Mouse (Mus musculus) CH12.LX (cell line): ENCODE results near the gene Stpg1. TPM values are rescaled to one million over a fixed set of nuclear protein-coding genes. Genes with fewer than 3 reads are reported as not detected.

ENCODE experiments used
- DNase-seq: peaks from one replicate; pipeline ENCODE4 v3.0.0-alpha.2; 2013; ENCODE audit errors: extremely low read depth
- H3K27ac ChIP-seq: 2 replicates; pipeline ENCODE4 v1.5.1; 2012; ENCODE audit warnings: low read depth, mild to moderate bottlenecking, control low read depth, moderate library complexity; ENCODE audit not compliant: insufficient read depth
- H3K27me3 ChIP-seq: replicated peaks from 2 replicates; pipeline ENCODE3; 2012; ENCODE audit warnings: inconsistent platforms
- H3K36me3 ChIP-seq, 2 experiments: replicated peaks in 1 of 2; 2 replicates each; pipeline versions ENCODE3 to v1.6.1; 2012; ENCODE audit warnings: inconsistent platforms in 1 of 2, low read length in 1 of 2, mild to moderate bottlenecking in 1 of 2, mixed read lengths in 1 of 2, moderate library complexity in 1 of 2; ENCODE audit not compliant: control insufficient read depth in 1 of 2, insufficient read depth in 1 of 2
- H3K4me1 ChIP-seq, 2 experiments: 2 replicates each; pipeline ENCODE4 v1.6.1; 2012; ENCODE audit warnings: inconsistent platforms in 1 of 2, moderate library complexity in 1 of 2; ENCODE audit not compliant: insufficient read depth in 2 of 2, control insufficient read depth in 1 of 2
- H3K4me2 ChIP-seq: 2 replicates; pipeline ENCODE4 v1.6.1; 2012; ENCODE audit warnings: low read depth, mild to moderate bottlenecking, control low read depth; ENCODE audit not compliant: poor library complexity, insufficient read depth, severe bottlenecking
- H3K4me3 ChIP-seq, 3 experiments: fragments of 150-350 bp in 1 of 3; sonication (generic) in 1 of 3; replicated peaks in 1 of 3; 2 replicates each; pipeline versions ENCODE3 to v1.5.1; 2011 to 2012; ENCODE audit warnings: low read depth in 2 of 3, low read length in 2 of 3, mild to moderate bottlenecking in 2 of 3, moderate library complexity in 2 of 3, control low read depth in 1 of 3, improper control_type of control experiment in 1 of 3, inconsistent platforms in 1 of 3, mixed read lengths in 1 of 3; ENCODE audit not compliant: poor library complexity in 1 of 3
- H3K79me2 ChIP-seq: replicated peaks from 2 replicates; pipeline ENCODE4 v1.6.1; 2012; ENCODE audit warnings: mild to moderate bottlenecking, moderate library complexity; ENCODE audit not compliant: control insufficient read depth, poor library complexity, insufficient read depth, severe bottlenecking; ENCODE audit errors: extremely low read depth
- H3K9ac ChIP-seq: 2 replicates; pipeline ENCODE4 v1.6.1; 2012; ENCODE audit warnings: low read depth, mild to moderate bottlenecking, control low read depth, moderate library complexity; ENCODE audit not compliant: insufficient read depth
- H3K9me3 ChIP-seq: replicated peaks from 2 replicates; pipeline ENCODE3; 2012; ENCODE audit warnings: low read length, inconsistent platforms, mixed read lengths
- CHD1 ChIP-seq: IDR thresholded peaks from 2 replicates; pipeline ENCODE4 v1.6.1; 2012; ENCODE audit warnings: low read depth, low read length, improper control_type of control experiment, inconsistent platforms
- CTCF ChIP-seq, 2 experiments: IDR thresholded peaks in 1 of 2; conservative IDR thresholded peaks in 1 of 2; 2 replicates each; pipeline ENCODE4 v1.5.1; 2011 to 2012; ENCODE audit warnings: low read depth in 2 of 2, low read length in 2 of 2, improper control_type of control experiment in 1 of 2, inconsistent platforms in 1 of 2, mild to moderate bottlenecking in 1 of 2, moderate library complexity in 1 of 2
- ELF1 ChIP-seq: IDR thresholded peaks from 2 replicates; pipeline ENCODE4 v1.6.1; 2014; ENCODE audit warnings: low read depth, mild to moderate bottlenecking, inconsistent platforms, low read length, improper control_type of control experiment
- ETS1 ChIP-seq: conservative IDR thresholded peaks from 2 replicates; pipeline ENCODE4 v1.6.1; 2012; ENCODE audit warnings: low read depth, mild to moderate bottlenecking, inconsistent platforms, low read length, improper control_type of control experiment, moderate library complexity
- JUND ChIP-seq: conservative IDR thresholded peaks from 2 replicates; pipeline ENCODE4 v1.6.1; 2011; ENCODE audit warnings: low read depth, low read length, improper control_type of control experiment
- KAT2A ChIP-seq: IDR thresholded peaks from 2 replicates; pipeline ENCODE4 v1.6.1; 2012; ENCODE audit warnings: low read length, improper control_type of control experiment, inconsistent platforms; ENCODE audit not compliant: insufficient replicate concordance
- MAZ ChIP-seq: IDR thresholded peaks from 2 replicates; pipeline ENCODE4 v1.6.1; 2012; ENCODE audit warnings: low read depth, mild to moderate bottlenecking, inconsistent platforms, low read length, improper control_type of control experiment, moderate library complexity
- MEF2A ChIP-seq: IDR thresholded peaks from 2 replicates; pipeline ENCODE4 v1.6.1; 2014; ENCODE audit warnings: low read depth, mild to moderate bottlenecking, inconsistent platforms, low read length, improper control_type of control experiment, borderline replicate concordance
- MXI1 ChIP-seq: IDR thresholded peaks from 2 replicates; pipeline ENCODE4 v1.6.1; 2011; ENCODE audit warnings: mild to moderate bottlenecking, low read depth, low read length, improper control_type of control experiment
- NELFE ChIP-seq: IDR thresholded peaks from 2 replicates; pipeline ENCODE4 v1.6.1; 2011; ENCODE audit warnings: low read depth, low read length, improper control_type of control experiment
- NRF1 ChIP-seq: IDR thresholded peaks from 2 replicates; pipeline ENCODE4 v1.6.1; 2014; ENCODE audit warnings: low read depth, mild to moderate bottlenecking, inconsistent platforms, low read length, improper control_type of control experiment, moderate library complexity
- PAX5 ChIP-seq: IDR thresholded peaks from 2 replicates; pipeline ENCODE4 v1.6.1; 2012; ENCODE audit warnings: low read length, inconsistent platforms, mixed read lengths
- POLR2AphosphoS2 ChIP-seq: IDR thresholded peaks from 2 replicates; pipeline ENCODE4 v1.6.1; 2011; ENCODE audit warnings: low read depth, low read length, improper control_type of control experiment
- RAD21 ChIP-seq: IDR thresholded peaks from 2 replicates; pipeline ENCODE4 v1.6.1; 2011; ENCODE audit warnings: low read depth, mild to moderate bottlenecking, low read length, improper control_type of control experiment, moderate library complexity
- SIN3A ChIP-seq: IDR thresholded peaks from 2 replicates; pipeline ENCODE4 v1.6.1; 2012; ENCODE audit warnings: low read length, improper control_type of control experiment, inconsistent platforms
- TBP ChIP-seq: conservative IDR thresholded peaks from 2 replicates; pipeline ENCODE4 v1.6.1; 2011; ENCODE audit warnings: low read depth, low read length, improper control_type of control experiment
- TCF12 ChIP-seq: IDR thresholded peaks from 2 replicates; pipeline ENCODE4 v1.6.1; 2014; ENCODE audit warnings: low read depth, mild to moderate bottlenecking, inconsistent platforms, low read length, improper control_type of control experiment
- USF2 ChIP-seq: conservative IDR thresholded peaks from 2 replicates; pipeline ENCODE4 v1.6.1; 2011; ENCODE audit warnings: low read depth, low read length, improper control_type of control experiment
- ZKSCAN1 ChIP-seq: IDR thresholded peaks from 2 replicates; pipeline ENCODE4 v1.6.1; 2012; ENCODE audit warnings: low read depth, inconsistent platforms, low read length, improper control_type of control experiment, borderline replicate concordance
- ZMIZ1 ChIP-seq: IDR thresholded peaks from 2 replicates; pipeline ENCODE4 v1.6.1; 2012; ENCODE audit warnings: low read depth, mild to moderate bottlenecking, inconsistent platforms, low read length, improper control_type of control experiment
- ZNF384 ChIP-seq: IDR thresholded peaks from 2 replicates; pipeline ENCODE4 v1.6.1; 2012; ENCODE audit warnings: low read depth, low read length, improper control_type of control experiment, inconsistent platforms
- dilution Hi-C: fragments of 300-500 bp; cut with MboI; formaldehyde crosslinking; loops from 2 replicates; pipeline ENCODE4 v1.14.3; 2020; ENCODE audit warnings: low sequenced_read_pairs; ENCODE audit not compliant: extremely low pct_unique_long_range_greater_than_20kb, extremely low pct_ligation_motif_present
- in situ Hi-C: fragments of 300-500 bp; cut with MboI; formaldehyde crosslinking; loops from 3 replicates; pipeline ENCODE4 v1.14.3; 2019; ENCODE audit warnings: low sequenced_read_pairs, low pct_ligation_motif_present, low pct_unique_long_range_greater_than_20kb, mixed read lengths
- polyA plus RNA-seq: library from polyadenylated mRNA; unstranded; fragments of >175 nt; gene quantifications from 2 replicates; pipeline ENCODE4 v1.2.1, GENCODE M21; 2012; ENCODE audit warnings: low read depth; ENCODE audit not compliant: insufficient read length
- total RNA-seq, 2 experiments: library from RNA; depleted of rRNA; stranded (reverse); fragments of 300-350 nt in 1 of 2; fragments of >200 nt in 1 of 2; gene quantifications; 2 replicates each; pipeline ENCODE4 v1.2.3; 2012 to 2014

Stpg1 gene
- total and polyA plus RNA-seq, 3 experiments = not detected

DNA sequence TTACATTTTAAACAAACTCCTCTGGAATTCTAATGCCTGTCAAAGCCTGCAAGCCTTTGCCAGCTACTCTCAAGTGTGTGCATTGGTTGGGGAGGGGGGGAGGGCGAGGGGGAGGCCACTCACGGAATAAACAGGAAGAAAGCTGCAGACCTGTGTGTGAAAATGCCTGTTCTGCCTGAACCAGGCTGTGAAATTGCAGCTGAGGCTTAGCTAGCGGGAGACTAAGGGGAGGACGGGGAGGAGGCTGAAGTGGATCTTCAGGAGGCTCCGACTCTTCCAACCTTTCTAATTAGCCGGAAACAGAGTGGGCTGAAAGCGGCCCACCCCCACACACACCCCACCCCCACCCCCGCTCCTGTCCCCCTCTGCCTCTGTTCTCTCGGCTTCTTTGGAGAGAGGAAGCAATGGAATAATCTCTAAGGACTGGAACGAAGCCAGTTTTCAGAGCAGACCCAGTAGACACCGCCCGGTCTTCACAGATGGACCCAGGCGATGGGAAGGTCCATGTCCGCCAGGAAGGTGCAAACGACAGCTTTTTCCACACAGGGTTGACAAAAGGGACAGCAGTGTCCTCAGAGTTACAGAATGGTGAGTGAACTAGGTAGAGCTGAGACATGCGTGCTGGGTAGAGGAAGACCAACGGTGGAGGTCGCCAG lies 43.1 kb upstream of the Stpg1 start:
- peaks cover 19 to 30% of the 10 kb centered on the region in 2 experiments for H3K36me3 ChIP-seq
- H3K4me3 ChIP-seq = no peak overlapping the region
- in situ Hi-C loops = loop anchor here (5.0 kb wide), 1 partner anchor 41 kb away; the partner anchor contains the start of gene Stpg1
- H3K4me2 ChIP-seq = no peak overlapping the region
- TF ChIP-seq TCF12 (no peak), TBP (no peak), MEF2A (no peak), RAD21 (no peak), ETS1 (no peak)
- peaks cover 0 to 16% of the 10 kb centered on the region in 2 experiments; a peak in 2 of 4 replicates for H3K4me1 ChIP-seq
- dilution Hi-C loops = no loop called here
- no peak for DNase-seq
- H3K27ac ChIP-seq = no peak overlapping the region
- H3K9ac ChIP-seq = no peak overlapping the region
- peaks cover 2% of the 10 kb centered on the region for H3K9me3 ChIP-seq
- H3K27me3 ChIP-seq = no peaks in the 10 kb centered on the region
- H3K79me2 ChIP-seq = no peaks in the 10 kb centered on the region

DNA sequence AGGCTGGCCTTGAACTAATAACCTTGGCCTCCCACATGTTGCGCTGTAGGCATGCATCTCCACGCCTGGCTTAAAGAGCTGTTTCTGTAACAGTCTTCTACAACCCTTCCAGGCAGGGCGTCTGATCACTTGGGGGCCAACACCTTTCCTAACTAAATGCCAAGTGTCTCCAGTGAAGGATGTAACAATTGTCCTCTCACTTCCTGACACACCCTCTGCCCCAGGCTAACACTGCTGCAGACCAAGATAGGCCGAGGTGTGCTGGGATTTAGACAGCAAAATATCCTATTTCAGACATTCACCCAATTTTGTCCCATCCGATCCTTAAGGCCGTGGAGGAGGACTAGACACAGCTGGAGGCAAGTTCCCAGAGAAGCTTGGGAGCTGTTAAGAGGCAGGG lies 41.4 kb upstream of the Stpg1 start:
- Histone ChIP-seq H3K9me3 (peaks cover 2% of the 10 kb centered on the region), H3K36me3 (peaks cover 19 to 30% of the 10 kb centered on the region in 2 experiments), H3K4me3 (no peak overlapping the region), H3K4me1 (peaks cover 0 to 16% of the 10 kb centered on the region in 2 experiments; a peak in 2 of 4 replicates), H3K79me2 (no peaks in the 10 kb centered on the region), H3K4me2 (no peak overlapping the region), H3K27ac (no peak overlapping the region), H3K27me3 (no peaks in the 10 kb centered on the region), H3K9ac (no peak overlapping the region)
- dilution Hi-C loops = no loop called here
- no peak for DNase-seq
- TF ChIP-seq SIN3A = no peak
- TF ChIP-seq CTCF (conservative IDR thresholded peaks at IDR 0.05 in 1 of 2, IDR thresholded peaks at IDR 0.05 in 1 of 2; ENCODE audit: low read depth in 2 of 2, low read length in 2 of 2) = no peak
- TF ChIP-seq KAT2A = no peak
- TF ChIP-seq MAZ = no peak
- no peak for TF ChIP-seq USF2
- TF ChIP-seq NELFE = no peak
- TF ChIP-seq PAX5 = no peak
- no peak for TF ChIP-seq ZMIZ1
- no peak for TF ChIP-seq NRF1
- no peak for TF ChIP-seq MXI1
- no peak for TF ChIP-seq JUND
- TF ChIP-seq ZKSCAN1 = no peak
- TF ChIP-seq ZNF384 = no peak
- TF ChIP-seq CHD1 = no peak
- TF ChIP-seq MEF2A = no peak
- TF ChIP-seq ELF1 = no peak
- no peak for TF ChIP-seq RAD21
- no peak for TF ChIP-seq POLR2AphosphoS2
- in situ Hi-C loops = loop anchor here (5.0 kb wide), 1 partner anchor 39 kb away; the partner anchor contains the start of gene Stpg1
